Mouse (Mus musculus) midbrain, embryonic 12.5 days (tissue): ENCODE results near the gene Ssh2. TPM values are rescaled to one million over a fixed set of nuclear protein-coding genes. Genes with fewer than 3 reads are reported as not detected.

ENCODE experiments used
- ATAC-seq: fragments of 200-750 bp; cut with Nextera tagmentation; 2 replicates; pipeline ENCODE4 v1.8.0; 2017; ENCODE audit warnings: low read depth, moderate TSS enrichment, moderate library complexity; ENCODE audit not compliant: low FRiP score
- H3K27ac ChIP-seq: fragments of 300-500 bp; sonication (generic); replicated peaks from 2 replicates; pipeline ENCODE4 v1.5.1; 2016; ENCODE audit warnings: mild to moderate bottlenecking
- H3K27me3 ChIP-seq: fragments of 300-500 bp; sonication (generic); 2 replicates; pipeline ENCODE4 v1.6.1; 2016; ENCODE audit warnings: mild to moderate bottlenecking
- H3K36me3 ChIP-seq: fragments of 300-500 bp; sonication (generic); 2 replicates; pipeline ENCODE4 v1.6.1; 2016
- H3K4me1 ChIP-seq: fragments of 300-500 bp; sonication (generic); 2 replicates; pipeline ENCODE4 v1.6.1; 2016
- H3K4me2 ChIP-seq: fragments of 300-500 bp; sonication (generic); replicated peaks from 2 replicates; pipeline ENCODE4 v1.6.1; 2016; ENCODE audit warnings: mild to moderate bottlenecking, moderate library complexity
- H3K4me3 ChIP-seq: fragments of 300-500 bp; sonication (generic); 2 replicates; pipeline ENCODE4 v1.5.1; 2016; ENCODE audit warnings: mild to moderate bottlenecking
- H3K9ac ChIP-seq: fragments of 300-500 bp; sonication (generic); replicated peaks from 2 replicates; pipeline ENCODE4 v1.6.1; 2016; ENCODE audit warnings: mild to moderate bottlenecking, moderate library complexity
- H3K9me3 ChIP-seq: fragments of 300-500 bp; sonication (generic); 2 replicates; pipeline ENCODE4 v1.6.1; 2016; ENCODE audit warnings: mild to moderate bottlenecking
- WGBS: fragments of 180-500 bp; shearing (Covaris S2); methylation state at CpG from one replicate; pipeline ENCODE4 v1.1.7; 2016; 5-methylcytosine and 5-hydroxymethylcytosine counted together
- polyA plus RNA-seq: library from polyadenylated mRNA; unstranded; fragments of >200 nt; fragmentation: Nextera tagmentation; extraction: Ambion mirVana; gene quantifications from 2 replicates; pipeline ENCODE4 v1.2.1, GENCODE M21; 2016

Gene Ssh2
- polyA plus RNA-seq, 1 experiment from 2014 or later: 15.1 TPM

GRCm38 (mm10) chr11:77307205-77307604, 91.1 kb downstream of the Ssh2 start:
- Histone ChIP-seq H3K27ac (no peak overlapping the region), H3K9me3 (no peaks in the 10 kb centered on the region), H3K27me3 (no peaks in the 10 kb centered on the region), H3K4me2 (no peak overlapping the region), H3K4me3 (no peak overlapping the region), H3K9ac (no peak overlapping the region), H3K36me3 (no peaks in the 10 kb centered on the region), H3K4me1 (no peaks in the 10 kb centered on the region)
- no peak for ATAC-seq
- WGBS: 92% methylated on average over 3 of the region's 3 CpGs

- no peak overlapping the region for H3K27ac ChIP-seq
- H3K4me3 ChIP-seq: no peak overlapping the region
- no peaks in the 10 kb centered on the region for H3K27me3 ChIP-seq
- no peaks in the 10 kb centered on the region for H3K9me3 ChIP-seq
- H3K4me2 ChIP-seq: no peak overlapping the region
- H3K36me3 ChIP-seq: no peaks in the 10 kb centered on the region
- 0% methylated on average over 1 of the region's 1 CpGs for whole genome bisulfite sequencing
- H3K4me1 ChIP-seq: no peaks in the 10 kb centered on the region
- H3K9ac ChIP-seq: no peak overlapping the region
- ATAC-seq: no peak
Observed at GRCm38 (mm10) chr11:77308533-77308932, 92.4 kb downstream of the Ssh2 start.

- H3K9ac ChIP-seq: no peak overlapping the region
- 64% methylated on average over 3 of the region's 3 CpGs for WGBS
- no peak overlapping the region for H3K4me2 ChIP-seq
- H3K4me3 ChIP-seq: no peak overlapping the region
- H3K27me3 ChIP-seq: no peaks in the 10 kb centered on the region
- no peaks in the 10 kb centered on the region for H3K36me3 ChIP-seq
- H3K27ac ChIP-seq: no peak overlapping the region
- no peaks in the 10 kb centered on the region for H3K9me3 ChIP-seq
- no peak for ATAC-seq
- no peaks in the 10 kb centered on the region for H3K4me1 ChIP-seq
Observed at GRCm38 (mm10) chr11:77317721-77318477, 101.8 kb downstream of the Ssh2 start.

GRCm38 (mm10) chr11:77318478-77319118, 102.5 kb downstream of the Ssh2 start:
- Histone ChIP-seq H3K9ac (no peak overlapping the region), H3K4me1 (no peaks in the 10 kb centered on the region), H3K9me3 (no peaks in the 10 kb centered on the region), H3K36me3 (no peaks in the 10 kb centered on the region), H3K27ac (no peak overlapping the region), H3K4me3 (no peak overlapping the region), H3K4me2 (no peak overlapping the region), H3K27me3 (no peaks in the 10 kb centered on the region)
- no peak for ATAC-seq

GRCm38 (mm10) chr11:77321214-77321613, 105.1 kb downstream of the Ssh2 start:
- H3K27ac ChIP-seq: no peak overlapping the region
- H3K4me3 ChIP-seq: no peak overlapping the region
- no peak overlapping the region for H3K9ac ChIP-seq
- 81% methylated on average over 1 of the region's 1 CpGs for WGBS
- ATAC-seq: no peak
- H3K4me2 ChIP-seq: no peak overlapping the region
- no peaks in the 10 kb centered on the region for H3K9me3 ChIP-seq
- no peaks in the 10 kb centered on the region for H3K27me3 ChIP-seq
- H3K4me1 ChIP-seq: no peaks in the 10 kb centered on the region
- H3K36me3 ChIP-seq: no peaks in the 10 kb centered on the region

- Histone ChIP-seq H3K4me3 (no peak overlapping the region), H3K4me1 (no peaks in the 10 kb centered on the region), H3K27ac (no peak overlapping the region), H3K36me3 (0 out of 2 replicates have a peak, but pooled peaks cover 5% of the 10 kb centered on the region), H3K9me3 (no peaks in the 10 kb centered on the region), H3K4me2 (no peak overlapping the region), H3K9ac (no peak overlapping the region), H3K27me3 (no peaks in the 10 kb centered on the region)
- 94% methylated on average over 2 of the region's 2 CpGs for WGBS
- no peak for ATAC-seq
Observed at GRCm38 (mm10) chr11:77330529-77330928, 114.4 kb downstream of the Ssh2 start.

- 0 out of 2 replicates have a peak, but pooled peaks cover 7% of the 10 kb centered on the region for H3K27me3 ChIP-seq
- no peak for ATAC-seq
- no peaks in the 10 kb centered on the region for H3K36me3 ChIP-seq
- WGBS: 69% methylated on average over 4 of the region's 4 CpGs
- peaks cover 14% of the 10 kb centered on the region for H3K4me1 ChIP-seq
- no peaks in the 10 kb centered on the region for H3K9me3 ChIP-seq
- no peak overlapping the region for H3K27ac ChIP-seq
- H3K9ac ChIP-seq: no peak overlapping the region
- H3K4me2 ChIP-seq: no peak overlapping the region
- H3K4me3 ChIP-seq: no peak overlapping the region
Observed at GRCm38 (mm10) chr11:77347273-77347672, 131.2 kb downstream of the Ssh2 start.

- Histone ChIP-seq H3K36me3 (no peaks in the 10 kb centered on the region), H3K27ac (no peak overlapping the region), H3K4me3 (peak overlapping the region; percentile 60), H3K9ac (peak overlapping the region; percentile 64), H3K4me1 (peaks cover 14% of the 10 kb centered on the region), H3K9me3 (no peaks in the 10 kb centered on the region), H3K27me3 (0 out of 2 replicates have a peak, but pooled peaks cover 7% of the 10 kb centered on the region), H3K4me2 (peak overlapping the region; percentile 88)
- WGBS: under 1% methylated on average over 42 of the region's 54 CpGs
- peak; percentile 92 for ATAC-seq
Observed at GRCm38 (mm10) chr11:77348142-77348741, 132.2 kb downstream of the Ssh2 start.

- Histone ChIP-seq H3K27me3 (0 out of 2 replicates have a peak, but pooled peaks cover 7% of the 10 kb centered on the region), H3K9ac (no peak overlapping the region), H3K36me3 (no peaks in the 10 kb centered on the region), H3K9me3 (no peaks in the 10 kb centered on the region), H3K4me2 (peak overlapping the region; percentile 88), H3K4me3 (peak overlapping the region; percentile 60), H3K27ac (no peak overlapping the region), H3K4me1 (peaks cover 14% of the 10 kb centered on the region)
- no peak for ATAC-seq
- 31% methylated on average over 6 of the region's 6 CpGs for WGBS
Observed at GRCm38 (mm10) chr11:77348985-77349384, 132.9 kb downstream of the Ssh2 start.

- Histone ChIP-seq H3K27ac (no peak overlapping the region), H3K9me3 (no peaks in the 10 kb centered on the region), H3K4me3 (no peak overlapping the region), H3K27me3 (0 out of 2 replicates have a peak, but pooled peaks cover 7% of the 10 kb centered on the region), H3K9ac (no peak overlapping the region), H3K4me1 (peaks cover 13% of the 10 kb centered on the region), H3K36me3 (no peaks in the 10 kb centered on the region), H3K4me2 (no peak overlapping the region)
- WGBS: 69% methylated on average over 2 of the region's 2 CpGs
- ATAC-seq: no peak
Observed at GRCm38 (mm10) chr11:77349698-77350097, 133.6 kb downstream of the Ssh2 start.

GRCm38 (mm10) chr11:77355055-77355454, 139.0 kb downstream of the Ssh2 start:
- H3K9me3 ChIP-seq: no peaks in the 10 kb centered on the region
- H3K4me2 ChIP-seq: no peak overlapping the region
- H3K27ac ChIP-seq: no peak overlapping the region
- 88% methylated on average over 3 of the region's 3 CpGs for WGBS
- no peak overlapping the region for H3K4me3 ChIP-seq
- H3K9ac ChIP-seq: no peak overlapping the region
- no peaks in the 10 kb centered on the region for H3K4me1 ChIP-seq
- no peaks in the 10 kb centered on the region for H3K27me3 ChIP-seq
- no peaks in the 10 kb centered on the region for H3K36me3 ChIP-seq
- ATAC-seq: no peak

- Histone ChIP-seq H3K4me3 (no peak overlapping the region), H3K9me3 (no peaks in the 10 kb centered on the region), H3K4me2 (no peak overlapping the region), H3K27ac (no peak overlapping the region), H3K9ac (no peak overlapping the region), H3K4me1 (no peaks in the 10 kb centered on the region), H3K36me3 (no peaks in the 10 kb centered on the region), H3K27me3 (no peaks in the 10 kb centered on the region)
- 95% methylated on average over 1 of the region's 1 CpGs for WGBS
- no peak for ATAC-seq
Observed at GRCm38 (mm10) chr11:77357839-77358238, 141.8 kb downstream of the Ssh2 start.
